Mouse (Mus musculus) kidney, embryonic 16.5 days (tissue): ENCODE measurements around the gene Fibcd1. TPM values are rescaled to one million over a fixed set of nuclear protein-coding genes. Genes with fewer than 3 reads are reported as not detected.

Experiments
- ATAC-seq: fragments of 200-750 bp; cut with Nextera tagmentation; 2 replicates; pipeline ENCODE4 v1.8.0; 2017; ENCODE audit warnings: moderate TSS enrichment; ENCODE audit not compliant: low FRiP score, low TSS enrichment
- H3K27ac ChIP-seq: fragments of 300-500 bp; sonication (generic); 2 replicates; pipeline ENCODE4 v1.5.1; 2014; ENCODE audit warnings: low read length
- H3K27me3 ChIP-seq: fragments of 300-500 bp; sonication (generic); 2 replicates; pipeline ENCODE4 v1.6.1; 2014; ENCODE audit warnings: low read length, control low read depth, mixed read lengths; ENCODE audit not compliant: insufficient read depth
- H3K36me3 ChIP-seq: fragments of 300-500 bp; sonication (generic); 2 replicates; pipeline ENCODE4 v1.6.1; 2014; ENCODE audit warnings: low read length, control low read depth, mixed read lengths; ENCODE audit not compliant: insufficient read depth
- H3K4me1 ChIP-seq: fragments of 300-500 bp; sonication (generic); 2 replicates; pipeline ENCODE4 v1.6.1; 2014; ENCODE audit warnings: low read length, control low read depth, mixed read lengths; ENCODE audit not compliant: insufficient read depth
- H3K4me2 ChIP-seq: fragments of 300-500 bp; sonication (generic); replicated peaks from 2 replicates; pipeline ENCODE4 v1.6.1; 2014; ENCODE audit warnings: low read depth, low read length
- H3K4me3 ChIP-seq: fragments of 300-500 bp; sonication (generic); 2 replicates; pipeline ENCODE4 v1.5.1; 2014; ENCODE audit warnings: mild to moderate bottlenecking, low read length
- H3K9ac ChIP-seq: fragments of 300-500 bp; sonication (generic); replicated peaks from 2 replicates; pipeline ENCODE4 v1.6.1; 2014; ENCODE audit warnings: low read length
- H3K9me3 ChIP-seq: fragments of 300-500 bp; sonication (generic); 2 replicates; pipeline ENCODE4 v1.6.1; 2016; ENCODE audit warnings: low read length, control low read depth
- WGBS: fragments of 180-500 bp; shearing (Covaris S2); extraction: QIAGEN DNeasy Blood & Tissue Kit; methylation state at CpG from one replicate; pipeline ENCODE4 v1.1.7; 2014; 5-methylcytosine and 5-hydroxymethylcytosine counted together
- polyA plus RNA-seq: library from polyadenylated mRNA; unstranded; fragments of >200 nt; fragmentation: Nextera tagmentation; extraction: Ambion mirVana; gene quantifications from 2 replicates; pipeline ENCODE4 v1.2.1, GENCODE M21; 2015

Gene Fibcd1
- polyA plus RNA-seq, 1 experiment from 2014 or later, result 1.5 TPM

GRCm38 (mm10) chr2:31802811-31803210 lies 43.0 kb downstream of the Fibcd1 start:
- Histone ChIP-seq H3K27me3 (no peaks in the 10 kb centered on the region), H3K4me2 (no peak overlapping the region), H3K36me3 (peaks cover 60% of the 10 kb centered on the region), H3K9ac (no peak overlapping the region), H3K9me3 (no peaks in the 10 kb centered on the region), H3K27ac (no peak overlapping the region), H3K4me1 (peaks cover 28% of the 10 kb centered on the region), H3K4me3 (no peak overlapping the region)
- ATAC-seq, result no peak
- 92% methylated on average over 8 of the region's 8 CpGs for WGBS

GRCm38 (mm10) chr2:31801416-31801815 lies 44.4 kb downstream of the Fibcd1 start:
- 83% methylated on average over 9 of the region's 9 CpGs for WGBS

GRCm38 (mm10) chr2:31796943-31797342 lies 48.9 kb downstream of the Fibcd1 start:
- WGBS, result 92% methylated on average over 3 of the region's 3 CpGs
- H3K36me3 ChIP-seq, result peaks cover 94% of the 10 kb centered on the region
- no peak for ATAC-seq
- H3K4me1 ChIP-seq, result no peaks in the 10 kb centered on the region
- no peak overlapping the region for H3K27ac ChIP-seq
- H3K9me3 ChIP-seq, result no peaks in the 10 kb centered on the region
- H3K27me3 ChIP-seq, result no peaks in the 10 kb centered on the region
- H3K4me2 ChIP-seq, result no peak overlapping the region
- no peak overlapping the region for H3K9ac ChIP-seq
- no peak overlapping the region for H3K4me3 ChIP-seq

More at GRCm38 (mm10) chr2:31801416-31801815, 44.4 kb downstream of the Fibcd1 start:
- no peak for ATAC-seq
- no peak overlapping the region for H3K4me3 ChIP-seq
- peaks cover 16% of the 10 kb centered on the region for H3K4me1 ChIP-seq
- no peak overlapping the region for H3K4me2 ChIP-seq
- H3K9ac ChIP-seq, result no peak overlapping the region
- no peak overlapping the region for H3K27ac ChIP-seq
- H3K27me3 ChIP-seq, result no peaks in the 10 kb centered on the region
- peaks cover 74% of the 10 kb centered on the region for H3K36me3 ChIP-seq
- no peaks in the 10 kb centered on the region for H3K9me3 ChIP-seq

GRCm38 (mm10) chr2:31792611-31793010 lies 53.2 kb downstream of the Fibcd1 start:
- 82% methylated on average over 6 of the region's 6 CpGs for WGBS
- no peak overlapping the region for H3K4me3 ChIP-seq
- H3K4me2 ChIP-seq, result no peak overlapping the region
- H3K27ac ChIP-seq, result no peak overlapping the region
- H3K9ac ChIP-seq, result no peak overlapping the region
- H3K9me3 ChIP-seq, result no peaks in the 10 kb centered on the region
- no peaks in the 10 kb centered on the region for H3K4me1 ChIP-seq
- no peak for ATAC-seq
- H3K27me3 ChIP-seq, result no peaks in the 10 kb centered on the region
- H3K36me3 ChIP-seq, result peaks cover 88% of the 10 kb centered on the region

GRCm38 (mm10) chr2:31791260-31791659 lies 54.5 kb downstream of the Fibcd1 start:
- H3K27me3 ChIP-seq, result no peaks in the 10 kb centered on the region
- H3K4me3 ChIP-seq, result no peak overlapping the region
- no peaks in the 10 kb centered on the region for H3K4me1 ChIP-seq
- no peak for ATAC-seq
- no peak overlapping the region for H3K4me2 ChIP-seq
- no peaks in the 10 kb centered on the region for H3K9me3 ChIP-seq
- no peak overlapping the region for H3K9ac ChIP-seq
- peak overlapping the region; percentile 3; the same call in 1 of the 2 replicates for H3K27ac ChIP-seq
- peaks cover 86% of the 10 kb centered on the region for H3K36me3 ChIP-seq
- WGBS, result 75% methylated on average over 8 of the region's 8 CpGs

- Histone ChIP-seq H3K27me3 (no peaks in the 10 kb centered on the region), H3K9ac (no peak overlapping the region), H3K4me3 (no peak overlapping the region), H3K4me2 (no peak overlapping the region), H3K36me3 (peaks cover 86% of the 10 kb centered on the region), H3K27ac (0 out of 2 replicates have a peak overlapping the region, but pooled peaks have one; percentile 3), H3K4me1 (no peaks in the 10 kb centered on the region), H3K9me3 (no peaks in the 10 kb centered on the region)
- ATAC-seq, result no peak
- WGBS, result 78% methylated on average over 13 of the region's 13 CpGs
Measured at GRCm38 (mm10) chr2:31790728-31791251, 55.0 kb downstream of the Fibcd1 start.

- peaks cover 87% of the 10 kb centered on the region for H3K36me3 ChIP-seq
- H3K4me3 ChIP-seq, result no peak overlapping the region
- WGBS, result 77% methylated on average over 2 of the region's 2 CpGs
- no peak for ATAC-seq
- H3K4me2 ChIP-seq, result no peak overlapping the region
- H3K9ac ChIP-seq, result no peak overlapping the region
- no peaks in the 10 kb centered on the region for H3K27me3 ChIP-seq
- H3K4me1 ChIP-seq, result no peaks in the 10 kb centered on the region
- no peaks in the 10 kb centered on the region for H3K9me3 ChIP-seq
- H3K27ac ChIP-seq, result no peak overlapping the region
Measured at GRCm38 (mm10) chr2:31789215-31789614, 56.6 kb downstream of the Fibcd1 start.

- Histone ChIP-seq H3K4me2 (no peak overlapping the region), H3K4me3 (no peak overlapping the region), H3K36me3 (peaks cover 80% of the 10 kb centered on the region), H3K27me3 (no peaks in the 10 kb centered on the region), H3K4me1 (no peaks in the 10 kb centered on the region), H3K9ac (no peak overlapping the region), H3K27ac (no peak overlapping the region), H3K9me3 (no peaks in the 10 kb centered on the region)
- ATAC-seq, result no peak
- WGBS, result 70% methylated on average over 3 of the region's 3 CpGs
Measured at GRCm38 (mm10) chr2:31788227-31788626, 57.6 kb downstream of the Fibcd1 start.

- Histone ChIP-seq H3K9me3 (no peaks in the 10 kb centered on the region), H3K4me3 (no peak overlapping the region), H3K27me3 (no peaks in the 10 kb centered on the region), H3K4me1 (no peaks in the 10 kb centered on the region), H3K27ac (no peak overlapping the region), H3K9ac (no peak overlapping the region), H3K36me3 (peaks cover 74% of the 10 kb centered on the region), H3K4me2 (no peak overlapping the region)
- 16% methylated on average over 7 of the region's 7 CpGs for WGBS
- ATAC-seq, result no peak
Measured at GRCm38 (mm10) chr2:31787029-31787428, 58.8 kb downstream of the Fibcd1 start.

GRCm38 (mm10) chr2:31785074-31785473 lies 60.7 kb downstream of the Fibcd1 start:
- Histone ChIP-seq H3K27ac (no peak overlapping the region), H3K4me2 (no peak overlapping the region), H3K9me3 (no peaks in the 10 kb centered on the region), H3K4me1 (no peaks in the 10 kb centered on the region), H3K9ac (no peak overlapping the region), H3K27me3 (no peaks in the 10 kb centered on the region), H3K4me3 (no peak overlapping the region), H3K36me3 (peaks cover 71% of the 10 kb centered on the region)
- peak; percentile 24; the same call in 1 of the 2 replicates for ATAC-seq
- 31% methylated on average over 9 of the region's 9 CpGs for WGBS
